Mouse (Mus musculus) skeletal muscle tissue, adult 2 months (tissue): ENCODE data around the gene Apbb1.

Experiments
- DNase-seq: peaks from one replicate; pipeline ENCODE4 v3.0.0-alpha.2; 2012; ENCODE audit warnings: low read depth, low spot score

Gene Apbb1

DNA sequence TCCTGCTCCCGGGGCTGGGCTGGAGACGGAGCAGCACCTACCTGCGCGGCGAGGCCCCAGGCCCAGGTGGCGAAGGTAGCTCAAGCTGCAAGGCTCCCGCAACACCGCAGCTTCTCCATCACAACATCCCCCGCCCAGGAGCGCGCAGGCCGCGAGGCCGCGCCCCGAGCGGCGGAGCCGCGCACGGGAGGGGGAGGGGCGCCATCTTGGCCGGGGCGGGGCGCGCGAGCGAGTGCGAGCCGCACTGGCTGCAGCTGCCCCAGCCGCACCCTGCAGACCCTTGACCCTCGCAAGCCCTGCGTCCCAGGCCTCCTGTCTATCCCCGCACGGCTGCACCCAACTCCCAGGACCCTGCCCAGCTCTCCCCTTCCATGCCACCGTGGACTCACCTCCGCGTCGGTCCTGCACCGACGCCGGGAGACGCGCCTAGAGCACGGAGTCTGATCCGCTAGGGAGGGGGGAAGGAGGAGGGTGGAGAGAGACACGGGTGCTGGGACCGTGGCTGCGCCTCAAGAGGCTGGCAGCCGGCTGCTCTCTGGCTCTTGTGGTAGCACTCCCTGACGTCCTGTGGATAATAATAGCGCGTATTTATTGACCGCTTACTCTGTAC, at the start of gene Apbb1:
Gene Apbb1 (minus strand): TSS at position 560 of the 610 bp plus-strand sequence.
- DNase-seq = peak; percentile 52

GRCm38 (mm10) chr7:105628633-105629032, 47.2 kb upstream of the Apbb1 start:
- DNase-seq = peak; percentile 56

- DNase-seq = no peak
Observed at GRCm38 (mm10) chr7:105625397-105625796, 43.9 kb upstream of the Apbb1 start.

- no peak for DNase-seq
Observed at GRCm38 (mm10) chr7:105621646-105622292, 40.3 kb upstream of the Apbb1 start.

DNA sequence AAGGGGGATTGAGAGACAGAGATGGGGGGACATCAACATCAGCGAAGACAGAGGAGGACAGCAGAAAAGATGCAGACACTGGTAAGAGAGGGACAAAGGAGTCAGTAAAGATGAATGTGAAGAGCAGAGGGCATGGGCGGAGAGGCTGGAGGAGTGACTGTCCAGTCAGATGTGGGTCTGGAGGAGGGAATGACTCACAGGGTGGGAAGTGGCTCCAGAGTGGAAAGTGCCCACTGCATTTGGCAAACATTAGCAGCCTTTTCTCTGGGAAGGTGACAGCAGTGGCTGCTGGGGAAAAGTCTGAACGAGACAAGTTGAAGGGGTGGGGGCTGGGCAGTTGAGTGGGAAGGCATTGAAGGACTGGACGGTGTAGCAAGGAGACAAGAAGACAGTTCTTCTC, 39.6 kb upstream of the Apbb1 start:
- DNase-seq = no peak

- no peak for DNase-seq
Observed at GRCm38 (mm10) chr7:105619701-105620100, 38.2 kb upstream of the Apbb1 start.

DNA sequence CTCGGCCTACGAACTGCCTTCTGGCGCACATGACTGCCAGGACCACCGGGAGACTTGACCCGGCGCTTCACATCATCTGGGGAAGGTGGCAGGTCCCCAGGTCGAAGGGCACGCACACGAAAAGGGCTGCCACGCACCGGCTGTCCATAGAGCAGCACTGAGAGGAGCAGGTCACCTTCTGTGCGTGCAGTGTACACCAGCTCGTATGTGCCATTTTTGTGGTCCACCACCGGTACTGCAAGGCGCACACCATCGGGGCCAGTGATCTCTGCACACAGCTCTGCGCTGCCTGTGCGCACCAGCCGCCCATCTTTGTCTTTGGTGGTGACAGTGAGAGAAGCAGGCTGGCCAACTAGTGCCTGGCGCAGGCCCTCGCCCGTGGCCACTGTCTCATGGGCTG, 36.4 kb upstream of the Apbb1 start:
- DNase-seq = no peak

- no peak for DNase-seq
Observed at GRCm38 (mm10) chr7:105616561-105616960, 35.1 kb upstream of the Apbb1 start.

DNA sequence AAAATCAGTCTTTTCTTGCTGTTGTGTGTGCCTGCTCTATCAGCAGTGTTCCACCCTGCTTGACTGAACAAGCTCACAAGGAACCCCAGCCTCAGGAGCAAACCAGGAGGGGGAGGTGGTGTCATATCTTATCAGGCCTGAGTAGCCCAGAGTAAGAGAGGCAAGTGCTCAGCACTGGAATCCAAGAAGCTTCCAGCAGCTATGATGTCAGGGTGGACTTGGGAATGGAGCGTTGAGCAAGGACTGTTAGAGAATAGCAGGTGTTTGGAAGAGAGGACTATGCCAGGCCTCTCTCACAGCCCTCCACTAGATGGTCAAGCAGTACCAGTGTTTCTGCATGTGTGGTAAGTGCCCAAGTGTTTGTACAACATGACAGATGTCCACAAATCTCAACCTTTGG, 34.3 kb upstream of the Apbb1 start:
- no peak for DNase-seq

- no peak for DNase-seq
Observed at GRCm38 (mm10) chr7:105614400-105614799, 32.9 kb upstream of the Apbb1 start.

DNA sequence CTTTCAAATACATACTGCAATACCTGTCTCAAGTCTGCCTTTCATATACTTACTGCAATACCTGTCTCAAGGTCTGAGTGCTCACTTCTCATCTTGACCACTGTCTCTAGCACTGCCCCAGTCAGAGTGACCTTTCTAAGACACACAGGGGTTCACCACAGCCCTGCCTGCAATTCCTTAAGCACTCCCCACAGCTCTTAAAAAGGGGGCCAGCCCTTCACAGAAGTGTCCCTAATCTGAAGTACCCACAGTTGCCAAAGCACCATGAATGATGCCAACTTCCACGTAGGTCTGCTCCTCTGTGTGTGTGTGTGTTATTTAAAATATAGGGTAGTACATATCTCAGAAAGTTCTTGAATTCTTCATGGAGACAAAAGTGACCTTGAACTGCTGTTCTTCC, 30.3 kb upstream of the Apbb1 start:
- DNase-seq = no peak

DNA sequence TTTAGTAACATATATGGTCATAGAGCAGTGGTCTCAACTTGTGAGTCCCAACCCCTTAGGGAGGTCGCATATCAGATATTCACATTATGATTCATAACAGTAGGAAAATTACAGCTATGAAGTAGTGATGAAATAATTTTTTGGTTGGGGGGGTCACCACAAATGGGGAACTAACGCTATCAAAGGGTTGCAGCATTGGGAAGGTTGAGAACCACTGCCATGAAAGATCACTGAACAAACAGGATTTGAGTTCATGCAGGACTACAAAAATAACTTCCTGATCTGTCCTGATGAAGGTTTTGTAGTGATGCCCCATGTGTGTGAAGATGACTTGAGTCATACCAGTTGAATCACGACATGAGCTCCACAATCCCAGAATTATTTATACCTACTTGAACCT, 27.0 kb upstream of the Apbb1 start:
- DNase-seq = no peak

GRCm38 (mm10) chr7:105602860-105603623, 21.6 kb upstream of the Apbb1 start:
- peak; percentile 15 for DNase-seq

- no peak for DNase-seq
Observed at GRCm38 (mm10) chr7:105590097-105590496, 8.6 kb upstream of the Apbb1 start.

DNA sequence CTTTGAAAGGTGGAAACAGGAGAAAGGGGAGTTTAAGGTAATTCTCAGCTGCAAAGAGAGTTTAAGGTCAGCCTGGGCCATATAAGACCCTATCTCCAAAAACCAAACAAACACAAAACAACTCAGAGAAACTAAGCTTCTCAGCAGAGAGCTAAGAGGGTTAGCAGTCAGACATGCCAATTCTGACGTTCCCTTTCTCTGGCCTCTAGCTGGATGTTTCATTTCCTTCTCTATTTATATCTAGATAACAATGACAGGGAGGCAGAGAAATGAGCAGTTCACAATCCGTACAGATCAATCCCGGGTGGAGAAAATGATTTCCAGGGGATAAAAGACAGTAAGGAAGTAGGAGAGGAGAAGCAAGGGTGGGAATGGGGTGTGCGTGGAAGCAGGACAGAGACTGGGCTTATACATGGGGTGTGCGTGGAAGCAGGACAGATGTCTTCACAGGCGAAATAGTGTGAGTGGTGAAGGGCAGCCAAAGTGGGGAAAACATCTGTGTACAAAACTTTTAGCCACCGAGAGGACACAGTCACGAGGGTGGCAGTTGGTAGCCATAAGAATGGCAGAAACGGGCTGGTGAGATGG, 7.0 kb upstream of the Apbb1 start:
- no peak for DNase-seq

DNA sequence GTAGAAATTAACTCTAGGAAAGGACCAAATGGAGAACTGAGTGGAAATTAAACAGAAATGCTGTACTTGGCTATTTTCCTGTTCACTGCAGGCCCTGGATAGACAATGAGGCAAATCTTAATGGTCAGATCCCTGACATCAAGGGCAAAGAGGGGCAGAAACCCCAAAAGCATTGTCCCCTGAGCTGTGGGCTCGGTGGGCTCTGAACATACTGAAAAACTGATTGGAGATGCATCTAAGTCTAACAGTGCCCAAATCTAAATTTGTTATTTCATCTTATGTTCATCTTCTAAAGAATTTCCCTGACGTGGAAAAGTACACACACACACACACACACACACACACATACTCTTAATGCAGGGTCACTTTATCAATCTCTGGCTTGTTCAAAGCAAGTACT, 506 bp upstream of the Apbb1 start:
- DNase-seq = no peak

GRCm38 (mm10) chr7:105580627-105581089, 795 bp downstream of the Apbb1 start:
- no peak for DNase-seq

DNA sequence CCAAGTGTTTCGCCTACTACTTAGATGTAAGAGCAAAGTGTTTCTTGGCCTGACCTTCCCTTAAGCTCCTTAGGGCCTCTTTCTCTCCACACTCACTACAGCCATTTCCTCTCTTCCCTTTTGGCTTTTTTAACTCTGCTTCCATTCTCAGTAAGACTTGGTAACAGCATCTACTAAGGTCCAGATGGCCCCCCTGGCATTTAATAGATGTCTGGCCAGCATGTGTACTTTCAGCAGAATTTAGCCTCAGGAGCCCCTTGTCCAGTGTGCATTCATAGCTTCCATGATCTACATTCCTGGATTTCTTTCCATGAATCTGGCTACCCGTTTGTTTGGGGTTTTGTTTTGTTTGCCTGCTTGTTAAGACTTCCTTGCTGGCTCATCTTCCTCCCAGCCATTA, 3.0 kb downstream of the Apbb1 start:
- no peak for DNase-seq

- DNase-seq = no peak
Observed at GRCm38 (mm10) chr7:105577377-105577871, 4.0 kb downstream of the Apbb1 start.

DNA sequence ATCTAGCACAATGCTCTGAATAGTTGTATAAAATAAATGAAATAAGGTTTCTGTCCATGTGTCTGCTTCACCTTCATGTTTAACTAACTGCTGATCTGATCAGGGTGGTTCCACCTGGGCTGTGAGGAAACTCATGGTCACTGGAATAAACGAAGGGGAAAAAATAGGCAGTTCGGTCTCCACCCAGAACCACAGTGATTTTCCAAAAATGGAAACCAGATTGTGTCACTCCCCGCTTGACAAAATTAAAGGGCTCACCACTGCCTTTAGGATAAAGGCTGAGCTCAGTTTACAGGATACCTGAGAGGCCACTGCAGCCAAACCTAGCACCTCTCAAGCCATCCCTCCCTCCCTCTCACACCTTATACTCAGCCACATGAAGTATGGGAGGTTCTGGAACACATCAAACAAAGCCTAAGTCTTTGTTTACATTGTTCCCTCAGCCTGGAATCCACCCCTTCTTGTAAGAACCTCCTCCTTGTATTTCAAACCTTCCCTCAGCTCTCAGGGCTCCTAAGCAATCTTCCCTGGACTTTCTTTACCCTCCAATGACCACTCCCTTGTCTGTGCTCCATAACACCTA, 5.2 kb downstream of the Apbb1 start:
- no peak for DNase-seq

DNA sequence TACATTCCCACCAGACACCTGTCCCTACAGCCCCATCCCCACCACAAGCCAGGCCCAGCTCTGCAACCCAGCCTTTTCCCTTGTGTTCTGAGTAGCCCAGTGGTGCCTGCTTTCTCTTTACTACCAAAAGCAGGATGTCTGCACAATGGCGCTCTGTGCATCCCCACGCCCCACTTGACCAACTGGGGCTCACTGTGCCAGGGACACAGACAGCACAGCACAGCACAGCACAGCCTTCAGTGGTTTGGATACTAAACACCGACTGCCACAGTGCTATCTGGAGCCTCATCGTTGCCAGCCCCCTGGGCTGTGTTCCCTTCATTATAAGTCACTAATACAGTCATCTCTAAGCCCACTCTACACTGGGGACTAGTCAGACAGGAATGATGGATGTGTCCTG, 6.9 kb downstream of the Apbb1 start:
- DNase-seq = no peak

DNA sequence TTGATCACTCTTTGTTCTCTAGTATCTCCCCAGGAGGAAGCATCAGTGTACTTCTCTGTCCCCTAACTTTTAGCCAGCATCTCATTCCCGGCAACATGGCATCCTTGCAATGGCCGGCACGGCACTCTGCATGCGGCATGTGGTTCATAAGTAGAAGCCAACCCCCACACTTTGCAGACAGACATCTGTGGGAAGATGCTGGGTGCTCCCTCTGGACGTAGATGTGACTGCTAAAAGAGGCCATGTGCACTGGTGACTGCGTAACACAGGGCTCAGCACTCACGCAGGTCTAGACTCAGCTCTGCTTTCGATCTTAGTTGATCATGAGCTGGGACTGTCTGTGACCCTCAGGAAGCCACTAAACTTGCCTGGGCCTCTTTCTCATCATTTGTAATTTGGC, 8.5 kb downstream of the Apbb1 start:
- no peak for DNase-seq
